Mouse (Mus musculus) forebrain, embryonic 13.5 days (tissue): ENCODE data around the gene Olfr1100. TPM values are rescaled to one million over a fixed set of nuclear protein-coding genes. Genes with fewer than 3 reads are reported as not detected.

Experiments
- ATAC-seq: fragments of 200-750 bp; cut with Nextera tagmentation; 2 replicates; pipeline ENCODE4 v1.8.0; 2017
- H3K27ac ChIP-seq: fragments of 300-500 bp; sonication (generic); 2 replicates; pipeline ENCODE4 v1.5.1; 2015; ENCODE audit warnings: inconsistent platforms, mild to moderate bottlenecking, moderate library complexity
- H3K27me3 ChIP-seq: fragments of 300-500 bp; sonication (generic); 2 replicates; pipeline ENCODE4 v1.6.1; 2015; ENCODE audit warnings: mild to moderate bottlenecking, inconsistent platforms
- H3K36me3 ChIP-seq: fragments of 300-500 bp; sonication (generic); 2 replicates; pipeline ENCODE4 v1.6.1; 2015; ENCODE audit warnings: mild to moderate bottlenecking, inconsistent platforms; ENCODE audit not compliant: poor library complexity, severe bottlenecking
- H3K4me1 ChIP-seq: fragments of 300-500 bp; sonication (generic); 2 replicates; pipeline ENCODE4 v1.6.1; 2015; ENCODE audit warnings: inconsistent platforms
- H3K4me2 ChIP-seq: fragments of 300-500 bp; sonication (generic); 2 replicates; pipeline ENCODE4 v1.6.1; 2015; ENCODE audit warnings: inconsistent platforms, mild to moderate bottlenecking, moderate library complexity
- H3K4me3 ChIP-seq: fragments of 300-500 bp; sonication (generic); 2 replicates; pipeline ENCODE4 v1.5.1; 2015; ENCODE audit warnings: mild to moderate bottlenecking, inconsistent platforms
- H3K9ac ChIP-seq: fragments of 300-500 bp; sonication (generic); 2 replicates; pipeline ENCODE4 v1.6.1; 2015; ENCODE audit warnings: mild to moderate bottlenecking, inconsistent platforms
- H3K9me3 ChIP-seq: fragments of 300-500 bp; sonication (generic); replicated peaks from 2 replicates; pipeline ENCODE4 v1.6.1; 2016; ENCODE audit warnings: inconsistent platforms
- WGBS: fragments of 180-500 bp; shearing (Covaris S2); methylation state at CpG from one replicate; pipeline ENCODE4 v1.1.7; 2015; 5-methylcytosine and 5-hydroxymethylcytosine counted together
- polyA plus RNA-seq: library from polyadenylated mRNA; unstranded; fragments of >200 nt; fragmentation: Nextera tagmentation; extraction: Ambion mirVana; gene quantifications from 2 replicates; pipeline ENCODE4 v1.2.1, GENCODE M21; 2015

Olfr1100 gene
- not detected in 2 replicates for polyA plus RNA-seq

- WGBS: 83% methylated on average over 3 of the region's 3 CpGs
- Histone ChIP-seq H3K27me3 (no peaks in the 10 kb centered on the region), H3K36me3 (no peaks in the 10 kb centered on the region), H3K4me1 (no peaks in the 10 kb centered on the region), H3K27ac (no peak within 1 kb of the TSS), H3K9me3 (no peaks in the 10 kb centered on the region), H3K9ac (no peak within 1 kb of the TSS), H3K4me2 (no peak within 1 kb of the TSS), H3K4me3 (no peak within 1 kb of the TSS)
- ATAC-seq: no peak
These were observed at the start of gene Olfr1100 for GRCm38 (mm10) chr2:86979854-86980253. Olfr1100 (minus strand) TSS chr2:86979954.

DNA sequence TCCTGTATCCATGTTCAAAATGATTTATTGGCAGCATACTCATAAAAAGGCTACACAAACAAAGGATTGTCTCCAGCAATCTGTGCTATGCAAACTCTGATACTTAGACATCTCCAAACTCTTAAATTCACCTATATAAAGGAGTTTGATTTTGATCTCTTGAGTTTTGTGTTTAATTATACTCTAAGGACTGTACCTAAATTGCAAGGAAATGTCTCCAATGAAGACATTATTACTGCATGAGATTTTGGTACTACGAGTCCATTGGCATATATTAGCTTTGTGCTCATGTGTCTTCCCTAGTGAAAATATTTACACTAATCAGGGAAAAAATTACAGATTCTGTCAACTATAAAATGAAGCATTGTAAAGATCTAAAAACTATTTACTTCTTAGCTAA, 47.2 kb upstream of the Olfr1100 start, which contains the start of gene Olfr1104:
TSS of gene Olfr1104 (minus strand) at position 101 of the 400 bp plus-strand sequence.
- H3K4me3 ChIP-seq: no peak within 1 kb of the TSS
- no peaks in the 10 kb centered on the region for H3K9me3 ChIP-seq
- no peak for ATAC-seq
- no peak within 1 kb of the TSS for H3K9ac ChIP-seq
- H3K36me3 ChIP-seq: no peaks in the 10 kb centered on the region
- H3K4me2 ChIP-seq: no peak within 1 kb of the TSS
- no peaks in the 10 kb centered on the region for H3K4me1 ChIP-seq
- 81% methylated on average over 1 of the region's 1 CpGs for WGBS
- H3K27me3 ChIP-seq: no peaks in the 10 kb centered on the region
- H3K27ac ChIP-seq: no peak within 1 kb of the TSS

GRCm38 (mm10) chr2:86998098-86998497, 18.3 kb upstream of the Olfr1100 start, which contains the start of gene Olfr1102:
Olfr1102 (plus strand) TSS chr2:86998398.
- ATAC-seq: no peak
- Histone ChIP-seq H3K9ac (no peak within 1 kb of the TSS), H3K27ac (no peak within 1 kb of the TSS), H3K4me1 (no peaks in the 10 kb centered on the region), H3K4me2 (no peak within 1 kb of the TSS), H3K9me3 (no peaks in the 10 kb centered on the region), H3K36me3 (no peaks in the 10 kb centered on the region), H3K4me3 (no peak within 1 kb of the TSS), H3K27me3 (no peaks in the 10 kb centered on the region)

DNA sequence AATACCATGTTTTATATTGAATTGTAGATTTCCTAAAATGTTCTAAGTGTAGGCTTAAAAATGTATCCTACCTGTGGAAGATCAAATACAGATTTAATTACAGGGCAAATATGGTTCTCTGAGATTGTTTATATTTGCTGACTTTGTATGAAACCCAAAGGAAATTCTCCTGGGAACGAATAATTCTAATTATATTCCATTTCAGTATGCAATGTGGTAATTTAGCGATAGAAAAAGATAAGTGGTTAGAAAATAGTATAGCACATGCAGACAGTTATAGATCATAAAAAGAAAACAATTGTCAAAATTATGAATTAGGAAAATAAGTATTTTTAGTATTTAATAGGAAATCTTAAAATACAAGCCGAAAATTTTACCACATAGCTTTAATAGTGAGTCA, 11.4 kb upstream of the Olfr1100 start, which contains the start of gene Olfr1101:
TSS of gene Olfr1101 (minus strand) at position 101 of the 400 bp plus-strand sequence.
- ATAC-seq: no peak

DNA sequence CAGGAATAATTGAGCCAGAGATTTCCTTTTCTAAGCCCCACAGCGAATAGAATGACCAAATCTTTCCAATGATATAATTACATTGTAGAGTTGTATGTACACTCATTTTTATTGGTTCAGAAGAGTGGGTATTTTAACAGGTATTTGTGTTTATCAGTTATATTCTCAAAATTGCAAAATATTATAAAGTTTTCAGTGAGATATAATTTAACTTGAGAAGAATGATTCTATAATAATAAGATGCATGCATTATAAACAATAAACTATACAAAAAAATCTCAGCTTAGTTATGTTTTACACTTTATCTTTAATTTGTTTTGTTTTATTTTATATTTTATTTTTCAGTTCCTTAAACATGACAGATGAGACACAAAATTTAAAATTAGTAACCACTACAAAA, 19.2 kb downstream of the Olfr1100 start, which contains the start of gene Olfr1099:
TSS of gene Olfr1099 (minus strand) at position 101 of the 400 bp plus-strand sequence.
- 92% methylated on average over 1 of the region's 1 CpGs for WGBS
- H3K4me1 ChIP-seq: no peaks in the 10 kb centered on the region
- H3K27me3 ChIP-seq: no peaks in the 10 kb centered on the region
- H3K36me3 ChIP-seq: no peaks in the 10 kb centered on the region
- no peaks in the 10 kb centered on the region for H3K9me3 ChIP-seq
- H3K4me2 ChIP-seq: no peak within 1 kb of the TSS
- H3K9ac ChIP-seq: no peak within 1 kb of the TSS
- H3K4me3 ChIP-seq: no peak within 1 kb of the TSS
- no peak within 1 kb of the TSS for H3K27ac ChIP-seq
- no peak for ATAC-seq

More for the DNA sequence above, 11.4 kb upstream of the Olfr1100 start, which contains the start of gene Olfr1101:
- no peak within 1 kb of the TSS for H3K4me3 ChIP-seq
- H3K36me3 ChIP-seq: no peaks in the 10 kb centered on the region
- H3K27ac ChIP-seq: no peak within 1 kb of the TSS
- H3K4me2 ChIP-seq: no peak within 1 kb of the TSS
- WGBS: 85% methylated on average over 3 of the region's 3 CpGs
- H3K9ac ChIP-seq: no peak within 1 kb of the TSS
- H3K9me3 ChIP-seq: no peaks in the 10 kb centered on the region; the same call in 1 of the 2 replicates
- H3K27me3 ChIP-seq: no peaks in the 10 kb centered on the region
- no peaks in the 10 kb centered on the region for H3K4me1 ChIP-seq

DNA sequence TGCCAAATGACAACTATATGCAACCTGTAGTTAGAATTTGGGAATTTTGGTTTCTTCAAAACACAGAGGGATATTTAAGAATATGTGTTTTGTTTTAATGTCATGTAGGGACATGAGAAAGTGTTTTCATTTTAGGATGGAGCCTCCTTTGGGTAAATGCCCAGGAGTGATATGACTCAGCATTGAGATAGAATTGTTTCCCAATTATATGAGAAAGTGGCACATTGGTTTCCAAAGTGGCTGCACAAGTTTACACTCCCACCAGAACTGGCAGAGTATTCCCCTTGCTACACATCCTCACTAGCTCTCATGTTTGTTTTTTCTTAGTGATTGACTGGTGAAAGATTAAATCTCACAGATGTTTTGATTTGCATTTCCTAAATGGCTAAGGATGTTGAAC, 53.2 kb downstream of the Olfr1100 start:
- Histone ChIP-seq H3K27ac (no peak overlapping the region), H3K27me3 (no peaks in the 10 kb centered on the region), H3K36me3 (no peaks in the 10 kb centered on the region), H3K9me3 (no peaks in the 10 kb centered on the region), H3K9ac (no peak overlapping the region), H3K4me3 (no peak overlapping the region), H3K4me2 (no peak overlapping the region), H3K4me1 (no peaks in the 10 kb centered on the region)
- ATAC-seq: no peak

Other genes with a start within 250 kb of the Olfr1100 start
- not detected in 2 replicates for gene Olfr1089, start 246.3 kb downstream of the Olfr1100 start, polyA plus RNA-seq
- not detected in 2 replicates for gene Olfr1090, start 221.0 kb downstream of the Olfr1100 start, polyA plus RNA-seq
- gene Olfr1093, start 197.5 kb downstream of the Olfr1100 start, polyA plus RNA-seq: not detected in 2 replicates
- not detected in 2 replicates for gene Olfr141, start 169.9 kb downstream of the Olfr1100 start, polyA plus RNA-seq
- gene Olfr1094, start 155.3 kb downstream of the Olfr1100 start, polyA plus RNA-seq: not detected in 2 replicates
- not detected in 2 replicates for gene Olfr1095, start 128.3 kb downstream of the Olfr1100 start, polyA plus RNA-seq
- gene Gm13723, start 105.2 kb downstream of the Olfr1100 start, polyA plus RNA-seq: not detected in 2 replicates
- not detected in 2 replicates for gene Olfr1097, start 87.7 kb downstream of the Olfr1100 start, polyA plus RNA-seq
- not detected in 2 replicates for gene Olfr1098, start 55.4 kb downstream of the Olfr1100 start, polyA plus RNA-seq
- not detected in 2 replicates for gene Olfr1099, start 19.3 kb downstream of the Olfr1100 start, polyA plus RNA-seq
- gene Olfr1101, start 11.3 kb upstream of the Olfr1100 start, polyA plus RNA-seq: not detected in 2 replicates
- not detected in 2 replicates for gene Olfr1102, start 18.4 kb upstream of the Olfr1100 start, polyA plus RNA-seq
- not detected in 2 replicates for gene Olfr1104, start 47.1 kb upstream of the Olfr1100 start, polyA plus RNA-seq
- gene Olfr1105, start 56.6 kb upstream of the Olfr1100 start, polyA plus RNA-seq: not detected in 2 replicates
- gene Olfr1106, start 72.3 kb upstream of the Olfr1100 start, polyA plus RNA-seq: not detected in 2 replicates
- gene Olfr1107, start 95.9 kb upstream of the Olfr1100 start, polyA plus RNA-seq: not detected in 2 replicates
- gene Olfr1109, start 116.1 kb upstream of the Olfr1100 start, polyA plus RNA-seq: not detected in 2 replicates
- gene Olfr259, start 134.6 kb upstream of the Olfr1100 start, polyA plus RNA-seq: not detected in 2 replicates
- gene Olfr1110, start 160.3 kb upstream of the Olfr1100 start, polyA plus RNA-seq: not detected in 2 replicates
- gene Olfr1111, start 172.7 kb upstream of the Olfr1100 start, polyA plus RNA-seq: not detected in 2 replicates
- gene Olfr1112, start 207.8 kb upstream of the Olfr1100 start, polyA plus RNA-seq: not detected in 2 replicates
- gene Olfr1113, start 229.0 kb upstream of the Olfr1100 start, polyA plus RNA-seq: not detected in 2 replicates